Mouse (Mus musculus) kidney, embryonic 14.5 days (tissue): ENCODE results near the gene Zic5. TPM values are rescaled to one million over a fixed set of nuclear protein-coding genes. Genes with fewer than 3 reads are reported as not detected.
"Not testable (repeated sequence)": the region's sequence is repeated elsewhere in the genome, so short reads cannot be mapped to it uniquely, and the experiment has no call there.

Experiments used
- ATAC-seq: fragments of 200-750 bp; cut with Nextera tagmentation; 2 replicates; pipeline ENCODE4 v1.8.0; 2017; ENCODE audit warnings: moderate number of reproducible peaks, mild to moderate bottlenecking, moderate TSS enrichment, moderate library complexity; ENCODE audit not compliant: low FRiP score, low TSS enrichment
- H3K27ac ChIP-seq: fragments of 300-500 bp; sonication (generic); 2 replicates; pipeline ENCODE4 v1.5.1; 2014; ENCODE audit warnings: low read depth, mild to moderate bottlenecking, low read length, moderate library complexity, mixed read lengths
- H3K27me3 ChIP-seq: fragments of 300-500 bp; sonication (generic); 2 replicates; pipeline ENCODE4 v1.6.1; 2014; ENCODE audit warnings: mild to moderate bottlenecking, low read length; ENCODE audit not compliant: control insufficient read depth, insufficient read depth
- H3K36me3 ChIP-seq: fragments of 300-500 bp; sonication (generic); 2 replicates; pipeline ENCODE4 v1.6.1; 2014; ENCODE audit warnings: low read length, mixed read lengths; ENCODE audit not compliant: control insufficient read depth, insufficient read depth
- H3K4me1 ChIP-seq: fragments of 300-500 bp; sonication (generic); 2 replicates; pipeline ENCODE4 v1.6.1; 2014; ENCODE audit warnings: low read length, mixed read lengths; ENCODE audit not compliant: control insufficient read depth, insufficient read depth
- H3K4me2 ChIP-seq: fragments of 300-500 bp; sonication (generic); replicated peaks from 2 replicates; pipeline ENCODE4 v1.6.1; 2014; ENCODE audit warnings: low read depth, mild to moderate bottlenecking, low read length
- H3K4me3 ChIP-seq: fragments of 300-500 bp; sonication (generic); 2 replicates; pipeline ENCODE4 v1.5.1; 2014; ENCODE audit warnings: mild to moderate bottlenecking, low read length
- H3K9ac ChIP-seq: fragments of 300-500 bp; sonication (generic); 2 replicates; pipeline ENCODE4 v1.6.1; 2014; ENCODE audit warnings: low read depth, mild to moderate bottlenecking, low read length, moderate library complexity
- H3K9me3 ChIP-seq: fragments of 300-500 bp; sonication (generic); 2 replicates; pipeline ENCODE4 v1.6.1; 2016; ENCODE audit warnings: low read length; ENCODE audit not compliant: control insufficient read depth
- WGBS: fragments of 180-500 bp; shearing (Covaris S2); extraction: QIAGEN DNeasy Blood & Tissue Kit; methylation state at CpG from one replicate; pipeline ENCODE4 v1.1.7; 2014; 5-methylcytosine and 5-hydroxymethylcytosine counted together
- polyA plus RNA-seq: library from polyadenylated mRNA; unstranded; fragments of >200 nt; fragmentation: Nextera tagmentation; extraction: Ambion mirVana; gene quantifications from 2 replicates; pipeline ENCODE4 v1.2.1, GENCODE M21; 2014

The Zic5 gene
- polyA plus RNA-seq, 1 experiment from 2014 or later: 0.07 TPM

- WGBS: 14% methylated on average over 9 of the region's 9 CpGs
- peaks cover 7% of the 10 kb centered on the region for H3K4me1 ChIP-seq
- no peak overlapping the region for H3K9ac ChIP-seq
- ATAC-seq: no peak
- no peaks in the 10 kb centered on the region for H3K9me3 ChIP-seq
- peaks cover 71% of the 10 kb centered on the region for H3K27me3 ChIP-seq
- no peak overlapping the region for H3K4me3 ChIP-seq
- H3K27ac ChIP-seq: no peak overlapping the region
- no peaks in the 10 kb centered on the region for H3K36me3 ChIP-seq
- H3K4me2 ChIP-seq: no peak overlapping the region
Measured at GRCm38 (mm10) chr14:122461966-122462365, 3.5 kb downstream of the Zic5 start.

- Histone ChIP-seq H3K4me1 (peaks cover 7% of the 10 kb centered on the region), H3K9me3 (no peaks in the 10 kb centered on the region), H3K36me3 (no peaks in the 10 kb centered on the region), H3K9ac (no peak overlapping the region), H3K27me3 (peaks cover 68% of the 10 kb centered on the region), H3K4me2 (no peak overlapping the region), H3K27ac (no peak overlapping the region), H3K4me3 (no peak overlapping the region)
- no peak for ATAC-seq
- WGBS: 41% methylated on average over 3 of the region's 3 CpGs
Measured at GRCm38 (mm10) chr14:122461500-122461899, 4.0 kb downstream of the Zic5 start.

- no peak overlapping the region for H3K27ac ChIP-seq
- WGBS: 52% methylated on average over 5 of the region's 5 CpGs
- no peak overlapping the region for H3K4me3 ChIP-seq
- no peak overlapping the region for H3K4me2 ChIP-seq
- peaks cover 68% of the 10 kb centered on the region for H3K27me3 ChIP-seq
- H3K4me1 ChIP-seq: peaks cover 7% of the 10 kb centered on the region
- H3K9me3 ChIP-seq: no peaks in the 10 kb centered on the region
- H3K9ac ChIP-seq: no peak overlapping the region
- no peak for ATAC-seq
- no peaks in the 10 kb centered on the region for H3K36me3 ChIP-seq
Measured at GRCm38 (mm10) chr14:122460226-122460625, 5.3 kb downstream of the Zic5 start.

GRCm38 (mm10) chr14:122459776-122460175 lies 5.7 kb downstream of the Zic5 start:
- WGBS: 96% methylated on average over 1 of the region's 1 CpGs
- H3K27ac ChIP-seq: no peak overlapping the region
- no peak overlapping the region for H3K4me2 ChIP-seq
- no peak overlapping the region for H3K4me3 ChIP-seq
- no peak for ATAC-seq
- H3K36me3 ChIP-seq: no peaks in the 10 kb centered on the region
- peaks cover 5% of the 10 kb centered on the region for H3K4me1 ChIP-seq
- H3K9ac ChIP-seq: no peak overlapping the region
- H3K27me3 ChIP-seq: peaks cover 68% of the 10 kb centered on the region
- H3K9me3 ChIP-seq: no peaks in the 10 kb centered on the region

GRCm38 (mm10) chr14:122459332-122459731 lies 6.1 kb downstream of the Zic5 start:
- not testable (repeated sequence) for H3K4me2 ChIP-seq, H3K27ac ChIP-seq, H3K9ac ChIP-seq, H3K4me3 ChIP-seq, ATAC-seq, H3K4me1 ChIP-seq, H3K36me3 ChIP-seq, H3K9me3 ChIP-seq
- peaks cover 68% of the 10 kb centered on the region for H3K27me3 ChIP-seq
- WGBS: 85% methylated on average over 3 of the region's 12 CpGs

GRCm38 (mm10) chr14:122455562-122455958 lies 9.9 kb downstream of the Zic5 start:
- Histone ChIP-seq H3K4me1 (peaks cover 12% of the 10 kb centered on the region; the same call in 1 of the 2 replicates), H3K27ac (no peak overlapping the region), H3K36me3 (no peaks in the 10 kb centered on the region), H3K4me2 (no peak overlapping the region), H3K9ac (no peak overlapping the region), H3K27me3 (peaks cover 73% of the 10 kb centered on the region), H3K4me3 (no peak overlapping the region), H3K9me3 (no peaks in the 10 kb centered on the region)
- ATAC-seq: no peak
- 77% methylated on average over 4 of the region's 4 CpGs for WGBS

- Histone ChIP-seq H3K27ac (no peak overlapping the region), H3K9ac (no peak overlapping the region), H3K27me3 (peaks cover 73% of the 10 kb centered on the region), H3K36me3 (no peaks in the 10 kb centered on the region), H3K4me2 (no peak overlapping the region), H3K9me3 (no peaks in the 10 kb centered on the region), H3K4me1 (peaks cover 16% of the 10 kb centered on the region; the same call in 1 of the 2 replicates), H3K4me3 (no peak overlapping the region)
- no peak for ATAC-seq
- WGBS: 74% methylated on average over 10 of the region's 10 CpGs
Measured at GRCm38 (mm10) chr14:122454901-122455561, 10.4 kb downstream of the Zic5 start.

GRCm38 (mm10) chr14:122453996-122454738 lies 11.3 kb downstream of the Zic5 start:
- whole genome bisulfite sequencing: 15% methylated on average over 12 of the region's 12 CpGs

GRCm38 (mm10) chr14:122453388-122453995 lies 12.0 kb downstream of the Zic5 start:
- H3K27me3 ChIP-seq: peaks cover 81% of the 10 kb centered on the region
- no peaks in the 10 kb centered on the region for H3K36me3 ChIP-seq
- no peak overlapping the region for H3K9ac ChIP-seq
- H3K9me3 ChIP-seq: no peaks in the 10 kb centered on the region
- no peak overlapping the region for H3K27ac ChIP-seq
- H3K4me3 ChIP-seq: peak overlapping the region; percentile 20
- ATAC-seq: peak; percentile 37
- WGBS: 4% methylated on average over 32 of the region's 32 CpGs
- peaks cover 16% of the 10 kb centered on the region; the same call in 1 of the 2 replicates for H3K4me1 ChIP-seq
- peak overlapping the region; percentile 35 for H3K4me2 ChIP-seq

More at GRCm38 (mm10) chr14:122453996-122454738, 11.3 kb downstream of the Zic5 start:
- Histone ChIP-seq H3K27me3 (peaks cover 77% of the 10 kb centered on the region), H3K4me1 (peaks cover 16% of the 10 kb centered on the region; the same call in 1 of the 2 replicates), H3K9me3 (no peaks in the 10 kb centered on the region), H3K36me3 (no peaks in the 10 kb centered on the region), H3K4me3 (peak overlapping the region; percentile 20), H3K4me2 (peak overlapping the region; percentile 35; the same call in 1 of the 2 replicates), H3K27ac (no peak overlapping the region), H3K9ac (no peak overlapping the region)
- no peak for ATAC-seq
